Mouse (Mus musculus): ENCODE data around the gene Astn2.

DNA sequence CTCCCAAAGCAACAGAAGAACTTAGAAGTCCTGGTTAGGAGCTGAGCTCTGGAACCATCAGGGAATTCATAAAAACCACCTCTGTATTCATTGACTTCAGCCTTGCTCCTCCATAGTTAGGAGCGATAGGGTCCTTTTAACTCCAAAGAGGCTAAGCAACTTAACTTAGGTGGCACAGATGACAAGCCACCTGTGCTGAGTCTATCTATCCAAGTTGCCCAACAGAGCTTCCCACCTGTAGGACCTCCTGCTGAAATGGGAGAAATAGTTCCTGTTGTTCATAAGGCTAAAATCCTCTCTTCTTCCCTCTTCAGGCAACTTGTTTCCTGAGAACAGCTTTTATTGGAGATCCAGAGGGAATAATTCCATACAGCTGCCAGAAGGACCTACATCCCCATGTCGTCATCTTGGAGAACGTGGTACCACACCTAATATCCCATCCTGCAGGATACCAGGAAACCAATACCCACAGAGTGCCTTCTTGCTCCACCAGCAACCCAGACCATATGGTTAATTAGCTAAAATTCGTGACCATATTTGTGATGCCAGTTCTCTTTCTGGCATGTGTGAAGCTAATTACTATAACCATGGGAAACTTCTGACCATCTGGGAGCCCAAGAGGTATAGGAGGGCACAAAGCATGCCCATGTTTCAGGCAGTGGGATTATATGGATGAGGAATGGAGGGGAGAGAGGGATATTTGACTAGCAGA lies 730.0 kb downstream of the Astn2 start:
- TF ChIP-seq CTCF (IDR thresholded peaks at IDR 0.05; ENCODE audit: insufficient read depth, low read depth, low read length) (no peak), POLR2A (IDR thresholded peaks at IDR 0.05; ENCODE audit: insufficient read depth, low read depth, low read length) (no peak)
